Mouse (Mus musculus) adrenal gland, adult 8-10 months (tissue): ENCODE data around the gene Vti1a. TPM values are rescaled to one million over a fixed set of nuclear protein-coding genes. Genes with fewer than 3 reads are reported as not detected.
A peak's percentile ranks its signal among the peaks of the same experiment; 100 is the strongest.

Experiments
- DNase-seq: peaks from one replicate; pipeline ENCODE4 v3.0.0; 2022
- total RNA-seq, 4 experiments: library from RNA; stranded (reverse); gene quantifications; 2 replicates each; pipeline ENCODE4 v1.2.4; 2022

The Vti1a gene
- total RNA-seq, 4 experiments from 2014 or later = 38.6 to 56.3 (median 41.6) TPM

GRCm38 (mm10) chr19:55588948-55589896 is 273.1 kb downstream of the Vti1a start:
- DNase-seq = no peak

GRCm38 (mm10) chr19:55592876-55593691 is 277.0 kb downstream of the Vti1a start:
- DNase-seq = no peak

- DNase-seq = peak; percentile 54
These were observed 277.8 kb downstream of the Vti1a start for GRCm38 (mm10) chr19:55593729-55594444.

GRCm38 (mm10) chr19:55594451-55594850 is 278.4 kb downstream of the Vti1a start:
- DNase-seq = no peak

- DNase-seq = no peak
These were observed 280.0 kb downstream of the Vti1a start for GRCm38 (mm10) chr19:55595945-55596649.

- no peak for DNase-seq
These were observed 280.7 kb downstream of the Vti1a start for GRCm38 (mm10) chr19:55596804-55597203.

GRCm38 (mm10) chr19:55597296-55597695 is 281.2 kb downstream of the Vti1a start:
- no peak for DNase-seq

GRCm38 (mm10) chr19:55597951-55598350 is 281.9 kb downstream of the Vti1a start:
- peak; percentile 69 for DNase-seq

- no peak for DNase-seq
These were observed 283.0 kb downstream of the Vti1a start for GRCm38 (mm10) chr19:55599124-55599523.

GRCm38 (mm10) chr19:55607725-55608124 is 291.6 kb downstream of the Vti1a start:
- DNase-seq = no peak

GRCm38 (mm10) chr19:55608858-55609375 is 292.8 kb downstream of the Vti1a start:
- no peak for DNase-seq

GRCm38 (mm10) chr19:55609806-55610205 is 293.7 kb downstream of the Vti1a start:
- no peak for DNase-seq

GRCm38 (mm10) chr19:55615743-55616142 is 299.6 kb downstream of the Vti1a start:
- no peak for DNase-seq

GRCm38 (mm10) chr19:55616276-55616675 is 300.2 kb downstream of the Vti1a start:
- DNase-seq = peak; percentile 64

GRCm38 (mm10) chr19:55616937-55617336 is 300.8 kb downstream of the Vti1a start:
- peak; percentile 34 for DNase-seq

GRCm38 (mm10) chr19:55618546-55618945 is 302.5 kb downstream of the Vti1a start:
- no peak for DNase-seq

GRCm38 (mm10) chr19:55620411-55621008 is 304.4 kb downstream of the Vti1a start:
- no peak for DNase-seq

GRCm38 (mm10) chr19:55621011-55621625 is 305.0 kb downstream of the Vti1a start:
- no peak for DNase-seq

- no peak for DNase-seq
These were observed 306.7 kb downstream of the Vti1a start for GRCm38 (mm10) chr19:55622821-55623220.

GRCm38 (mm10) chr19:55623605-55624004 is 307.5 kb downstream of the Vti1a start:
- no peak for DNase-seq

GRCm38 (mm10) chr19:55626483-55626882 is 310.4 kb downstream of the Vti1a start:
- DNase-seq = no peak
